Mouse (Mus musculus) spleen, adult 12 weeks (tissue): ENCODE measurements around the gene Fam133b.
A peak's percentile ranks its signal among the peaks of the same experiment; 100 is the strongest.

Experiments used
- DNase-seq: peaks from one replicate; pipeline ENCODE4 v3.0.0; 2022; ENCODE audit warnings: low spot score

Fam133b gene

GRCm38 (mm10) chr5:3543629-3544479, at the start of gene Fam133b:
TSS of gene Fam133b (plus strand) at chr5:3543833.
- DNase-seq, result peak; percentile 95

- no peak for DNase-seq
These were observed 49.7 kb upstream of the Fam133b start for GRCm38 (mm10) chr5:3493968-3494367.

- DNase-seq, result no peak
These were observed 49.0 kb upstream of the Fam133b start for GRCm38 (mm10) chr5:3494452-3495187.

GRCm38 (mm10) chr5:3497505-3497925, 46.1 kb upstream of the Fam133b start:
- DNase-seq, result no peak

GRCm38 (mm10) chr5:3500298-3500697, 43.3 kb upstream of the Fam133b start:
- DNase-seq, result no peak

GRCm38 (mm10) chr5:3500957-3501563, 42.6 kb upstream of the Fam133b start:
- DNase-seq, result no peak

GRCm38 (mm10) chr5:3501564-3502001, 42.0 kb upstream of the Fam133b start:
- no peak for DNase-seq

GRCm38 (mm10) chr5:3502610-3503350, 40.9 kb upstream of the Fam133b start:
- no peak for DNase-seq

GRCm38 (mm10) chr5:3503373-3503772, 40.3 kb upstream of the Fam133b start:
- DNase-seq, result no peak

- DNase-seq, result no peak
These were observed 39.8 kb upstream of the Fam133b start for GRCm38 (mm10) chr5:3503836-3504323.

- DNase-seq, result no peak
These were observed 39.2 kb upstream of the Fam133b start for GRCm38 (mm10) chr5:3504453-3504852.

GRCm38 (mm10) chr5:3505553-3505952, 38.1 kb upstream of the Fam133b start:
- DNase-seq, result no peak

GRCm38 (mm10) chr5:3508480-3509381, 34.9 kb upstream of the Fam133b start:
- no peak for DNase-seq

- no peak for DNase-seq
These were observed 34.1 kb upstream of the Fam133b start for GRCm38 (mm10) chr5:3509503-3509902.

- no peak for DNase-seq
These were observed 32.4 kb upstream of the Fam133b start for GRCm38 (mm10) chr5:3511097-3511795.

GRCm38 (mm10) chr5:3512584-3512983, 31.0 kb upstream of the Fam133b start:
- DNase-seq, result no peak

- DNase-seq, result no peak
These were observed 28.7 kb upstream of the Fam133b start for GRCm38 (mm10) chr5:3514901-3515311.

- no peak for DNase-seq
These were observed 28.2 kb upstream of the Fam133b start for GRCm38 (mm10) chr5:3515477-3515876.

- DNase-seq, result no peak
These were observed 27.1 kb upstream of the Fam133b start for GRCm38 (mm10) chr5:3516481-3517075.
